Mouse (Mus musculus): Measurements from ENCODE around the gene Gm9817. TPM values are rescaled to one million over a fixed set of nuclear protein-coding genes. Genes with fewer than 3 reads are reported as not detected.

The Gm9817 gene
- polyA plus RNA-seq, 1 experiment from 2014 or later: not detected

- Histone ChIP-seq H3K9me3 (ENCODE audit: control insufficient read depth, low read length) (no peaks in the 10 kb centered on the region), H3K36me3 (ENCODE audit: control insufficient read depth, insufficient read depth, low read length) (no peaks in the 10 kb centered on the region), H3K4me1 (replicated peaks; ENCODE audit: control insufficient read depth, insufficient read depth, low read length) (no peaks in the 10 kb centered on the region), H3K4me3 (ENCODE audit: low read depth, low read length) (no peak overlapping the region), H3K27ac (ENCODE audit: low read depth) (no peak overlapping the region; the same call in 1 of the 2 replicates), H3K4me2 (ENCODE audit: low read length) (no peak overlapping the region), H3K27me3 (replicated peaks; ENCODE audit: control insufficient read depth, insufficient read depth, low read length) (no peaks in the 10 kb centered on the region), H3K9ac (ENCODE audit: low read length) (no peak overlapping the region)
- ATAC-seq (replicated peaks; ENCODE audit: low FRiP score, low TSS enrichment, low read depth) (no peak), DNase-seq (ENCODE audit: low spot score) (no peak)
- WGBS: 64% methylated on average over 4 of the region's 4 CpGs
Measured at GRCm38 (mm10) chr13:45040195-45040594, 38.3 kb upstream of the Gm9817 start.

DNA sequence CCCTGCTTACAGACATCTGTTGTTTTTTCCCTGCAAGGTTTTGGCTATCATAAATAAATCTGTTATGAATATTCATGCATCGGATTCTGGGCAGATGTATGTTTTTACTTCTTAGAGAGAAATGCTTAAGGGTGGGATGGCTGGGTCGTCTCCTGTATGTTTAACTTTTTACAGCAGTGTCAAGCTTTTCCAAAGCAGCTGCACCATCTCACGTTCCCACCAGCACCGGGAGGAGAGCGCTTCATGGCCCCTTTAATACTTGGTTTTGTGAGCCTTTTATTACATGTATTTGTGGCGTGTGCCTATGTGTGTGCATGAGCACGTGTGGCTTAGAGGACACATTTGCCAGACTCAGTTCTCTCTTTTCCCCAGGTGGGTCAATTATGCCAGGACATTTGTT lies 37.8 kb upstream of the Gm9817 start:
- DNase-seq (ENCODE audit: low spot score): no peak
- no peaks in the 10 kb centered on the region for H3K4me1 ChIP-seq (replicated peaks; ENCODE audit: control insufficient read depth, insufficient read depth, low read length)
- WGBS: 49% methylated on average over 7 of the region's 7 CpGs
- no peak overlapping the region for H3K4me2 ChIP-seq (ENCODE audit: low read length)
- no peak overlapping the region for H3K27ac ChIP-seq (ENCODE audit: low read depth)
- no peaks in the 10 kb centered on the region for H3K36me3 ChIP-seq (ENCODE audit: control insufficient read depth, insufficient read depth, low read length)
- H3K27me3 ChIP-seq (replicated peaks; ENCODE audit: control insufficient read depth, insufficient read depth, low read length): no peaks in the 10 kb centered on the region
- no peak overlapping the region for H3K4me3 ChIP-seq (ENCODE audit: low read depth, low read length)
- no peaks in the 10 kb centered on the region for H3K9me3 ChIP-seq (ENCODE audit: control insufficient read depth, low read length)
- ATAC-seq (replicated peaks; ENCODE audit: low FRiP score, low TSS enrichment, low read depth): no peak
- no peak overlapping the region for H3K9ac ChIP-seq (ENCODE audit: low read length)

- Histone ChIP-seq H3K4me2 (ENCODE audit: low read length) (no peak overlapping the region), H3K9me3 (ENCODE audit: control insufficient read depth, low read length) (no peaks in the 10 kb centered on the region), H3K36me3 (ENCODE audit: control insufficient read depth, insufficient read depth, low read length) (no peaks in the 10 kb centered on the region), H3K27me3 (replicated peaks; ENCODE audit: control insufficient read depth, insufficient read depth, low read length) (no peaks in the 10 kb centered on the region), H3K4me3 (ENCODE audit: low read depth, low read length) (no peak overlapping the region), H3K4me1 (replicated peaks; ENCODE audit: control insufficient read depth, insufficient read depth, low read length) (no peaks in the 10 kb centered on the region), H3K27ac (ENCODE audit: low read depth) (no peak overlapping the region), H3K9ac (ENCODE audit: low read length) (no peak overlapping the region)
- no peak for DNase-seq (ENCODE audit: low spot score)
- 73% methylated on average over 3 of the region's 3 CpGs for WGBS
- ATAC-seq (replicated peaks; ENCODE audit: low FRiP score, low TSS enrichment, low read depth): no peak
Measured at GRCm38 (mm10) chr13:45043466-45043865, 35.0 kb upstream of the Gm9817 start.

GRCm38 (mm10) chr13:45049261-45050020 lies 29.1 kb upstream of the Gm9817 start:
- Histone ChIP-seq H3K9me3 (ENCODE audit: control insufficient read depth, low read length) (no peaks in the 10 kb centered on the region), H3K4me2 (ENCODE audit: low read length) (no peak overlapping the region)
- ATAC-seq (replicated peaks; ENCODE audit: low FRiP score, low TSS enrichment, low read depth): no peak

GRCm38 (mm10) chr13:45052805-45053204 lies 25.7 kb upstream of the Gm9817 start:
- no peak for ATAC-seq (replicated peaks; ENCODE audit: low FRiP score, low TSS enrichment, low read depth)

More at GRCm38 (mm10) chr13:45049261-45050020, 29.1 kb upstream of the Gm9817 start:
- Histone ChIP-seq H3K9ac (ENCODE audit: low read length) (no peak overlapping the region), H3K27me3 (replicated peaks; ENCODE audit: control insufficient read depth, insufficient read depth, low read length) (no peaks in the 10 kb centered on the region), H3K27ac (ENCODE audit: low read depth) (no peak overlapping the region), H3K4me3 (ENCODE audit: low read depth, low read length) (no peak overlapping the region), H3K36me3 (ENCODE audit: control insufficient read depth, insufficient read depth, low read length) (no peaks in the 10 kb centered on the region), H3K4me1 (replicated peaks; ENCODE audit: control insufficient read depth, insufficient read depth, low read length) (no peaks in the 10 kb centered on the region)
- 71% methylated on average over 7 of the region's 7 CpGs for WGBS
- no peak for DNase-seq (ENCODE audit: low spot score)

DNA sequence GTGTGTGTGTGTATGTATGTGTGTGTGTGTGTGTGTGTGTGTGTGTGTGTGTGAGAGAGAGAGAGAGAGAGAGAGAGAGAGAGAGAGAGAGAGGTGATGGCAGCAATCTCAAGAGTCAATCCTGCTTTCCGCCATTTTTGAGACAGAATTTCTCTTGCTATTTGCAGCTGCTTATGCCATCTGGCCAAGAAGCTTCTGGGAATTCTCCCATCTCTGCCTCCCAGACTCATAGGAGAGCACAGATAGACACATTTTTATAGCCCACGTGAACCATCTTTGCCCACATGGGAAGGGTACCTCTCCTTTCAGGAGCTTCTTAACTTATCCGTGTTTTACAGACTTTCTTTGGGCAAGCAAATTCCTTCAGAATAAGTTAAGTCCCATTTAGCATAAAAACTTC lies 24.6 kb upstream of the Gm9817 start:
- Histone ChIP-seq H3K9ac (ENCODE audit: low read length) (no peak overlapping the region), H3K36me3 (ENCODE audit: control insufficient read depth, insufficient read depth, low read length) (no peaks in the 10 kb centered on the region), H3K4me2 (ENCODE audit: low read length) (no peak overlapping the region), H3K27ac (ENCODE audit: low read depth) (no peak overlapping the region), H3K27me3 (replicated peaks; ENCODE audit: control insufficient read depth, insufficient read depth, low read length) (no peaks in the 10 kb centered on the region), H3K4me1 (replicated peaks; ENCODE audit: control insufficient read depth, insufficient read depth, low read length) (no peaks in the 10 kb centered on the region), H3K4me3 (ENCODE audit: low read depth, low read length) (no peak overlapping the region), H3K9me3 (ENCODE audit: control insufficient read depth, low read length) (no peaks in the 10 kb centered on the region)
- 92% methylated on average over 3 of the region's 3 CpGs for WGBS
- no peak for DNase-seq (ENCODE audit: low spot score)
- no peak for ATAC-seq (replicated peaks; ENCODE audit: low FRiP score, low TSS enrichment, low read depth)

More at GRCm38 (mm10) chr13:45052805-45053204, 25.7 kb upstream of the Gm9817 start:
- Histone ChIP-seq H3K4me2 (ENCODE audit: low read length) (no peak overlapping the region), H3K27me3 (replicated peaks; ENCODE audit: control insufficient read depth, insufficient read depth, low read length) (no peaks in the 10 kb centered on the region), H3K36me3 (ENCODE audit: control insufficient read depth, insufficient read depth, low read length) (no peaks in the 10 kb centered on the region), H3K4me1 (replicated peaks; ENCODE audit: control insufficient read depth, insufficient read depth, low read length) (no peaks in the 10 kb centered on the region), H3K4me3 (ENCODE audit: low read depth, low read length) (no peak overlapping the region), H3K27ac (ENCODE audit: low read depth) (no peak overlapping the region), H3K9me3 (ENCODE audit: control insufficient read depth, low read length) (no peaks in the 10 kb centered on the region), H3K9ac (ENCODE audit: low read length) (no peak overlapping the region)
- WGBS: 73% methylated on average over 7 of the region's 7 CpGs
- no peak for DNase-seq (ENCODE audit: low spot score)

GRCm38 (mm10) chr13:45059206-45059605 lies 19.3 kb upstream of the Gm9817 start:
- ATAC-seq (replicated peaks; ENCODE audit: low FRiP score, low TSS enrichment, low read depth) (no peak), DNase-seq (ENCODE audit: low spot score) (no peak)
- Histone ChIP-seq H3K36me3 (ENCODE audit: control insufficient read depth, insufficient read depth, low read length) (no peaks in the 10 kb centered on the region), H3K9me3 (ENCODE audit: control insufficient read depth, low read length) (no peaks in the 10 kb centered on the region), H3K9ac (ENCODE audit: low read length) (no peak overlapping the region), H3K27ac (ENCODE audit: low read depth) (no peak overlapping the region), H3K4me1 (replicated peaks; ENCODE audit: control insufficient read depth, insufficient read depth, low read length) (no peaks in the 10 kb centered on the region), H3K4me3 (ENCODE audit: low read depth, low read length) (no peak overlapping the region), H3K27me3 (replicated peaks; ENCODE audit: control insufficient read depth, insufficient read depth, low read length) (no peaks in the 10 kb centered on the region), H3K4me2 (ENCODE audit: low read length) (no peak overlapping the region)
- WGBS: 86% methylated on average over 17 of the region's 17 CpGs

- Histone ChIP-seq H3K4me2 (ENCODE audit: low read length) (no peak overlapping the region), H3K36me3 (ENCODE audit: control insufficient read depth, insufficient read depth, low read length) (no peaks in the 10 kb centered on the region), H3K4me1 (replicated peaks; ENCODE audit: control insufficient read depth, insufficient read depth, low read length) (no peaks in the 10 kb centered on the region), H3K9ac (ENCODE audit: low read length) (no peak overlapping the region), H3K9me3 (ENCODE audit: control insufficient read depth, low read length) (no peaks in the 10 kb centered on the region), H3K27ac (ENCODE audit: low read depth) (no peak overlapping the region), H3K27me3 (replicated peaks; ENCODE audit: control insufficient read depth, insufficient read depth, low read length) (no peaks in the 10 kb centered on the region), H3K4me3 (ENCODE audit: low read depth, low read length) (no peak overlapping the region)
- ATAC-seq (replicated peaks; ENCODE audit: low FRiP score, low TSS enrichment, low read depth): no peak
- no peak for DNase-seq (ENCODE audit: low spot score)
- WGBS: 61% methylated on average over 5 of the region's 5 CpGs
Measured at GRCm38 (mm10) chr13:45063146-45063545, 15.3 kb upstream of the Gm9817 start.

DNA sequence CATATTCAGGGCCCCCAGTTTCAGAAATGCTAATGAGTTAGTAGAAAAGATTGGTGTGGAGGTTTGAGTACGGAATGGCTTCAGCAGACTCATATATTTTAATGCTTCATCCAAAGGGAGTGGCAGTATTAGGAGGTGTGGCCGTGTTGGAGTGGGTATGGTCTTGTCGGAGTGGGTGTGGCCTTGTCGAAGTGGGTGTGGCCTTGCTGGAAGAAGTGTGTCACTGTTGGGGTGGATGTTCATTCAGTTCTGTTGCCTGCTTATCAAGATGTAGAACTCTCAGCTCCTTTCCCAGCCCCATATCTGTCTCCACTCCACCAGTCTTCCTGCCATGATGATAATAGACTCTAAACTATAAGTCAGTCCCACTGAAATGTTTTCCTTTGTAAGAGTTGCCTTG lies 13.5 kb upstream of the Gm9817 start:
- no peaks in the 10 kb centered on the region for H3K27me3 ChIP-seq (replicated peaks; ENCODE audit: control insufficient read depth, insufficient read depth, low read length)
- WGBS: 89% methylated on average over 4 of the region's 4 CpGs
- no peaks in the 10 kb centered on the region for H3K9me3 ChIP-seq (ENCODE audit: control insufficient read depth, low read length)
- no peak overlapping the region for H3K9ac ChIP-seq (ENCODE audit: low read length)
- ATAC-seq (replicated peaks; ENCODE audit: low FRiP score, low TSS enrichment, low read depth): no peak
- H3K4me3 ChIP-seq (ENCODE audit: low read depth, low read length): no peak overlapping the region
- H3K27ac ChIP-seq (ENCODE audit: low read depth): no peak overlapping the region
- no peak overlapping the region for H3K4me2 ChIP-seq (ENCODE audit: low read length)
- no peaks in the 10 kb centered on the region for H3K36me3 ChIP-seq (ENCODE audit: control insufficient read depth, insufficient read depth, low read length)
- no peak for DNase-seq (ENCODE audit: low spot score)
- H3K4me1 ChIP-seq (replicated peaks; ENCODE audit: control insufficient read depth, insufficient read depth, low read length): no peaks in the 10 kb centered on the region
